Mouse (Mus musculus): Measurements from ENCODE around the gene Stard13. TPM values are rescaled to one million over a fixed set of nuclear protein-coding genes. Genes with fewer than 3 reads are reported as not detected.

Stard13 gene
- polyA plus RNA-seq, 3 experiments from 2014 or later, result 0.30 TPM; not detected in 2

DNA sequence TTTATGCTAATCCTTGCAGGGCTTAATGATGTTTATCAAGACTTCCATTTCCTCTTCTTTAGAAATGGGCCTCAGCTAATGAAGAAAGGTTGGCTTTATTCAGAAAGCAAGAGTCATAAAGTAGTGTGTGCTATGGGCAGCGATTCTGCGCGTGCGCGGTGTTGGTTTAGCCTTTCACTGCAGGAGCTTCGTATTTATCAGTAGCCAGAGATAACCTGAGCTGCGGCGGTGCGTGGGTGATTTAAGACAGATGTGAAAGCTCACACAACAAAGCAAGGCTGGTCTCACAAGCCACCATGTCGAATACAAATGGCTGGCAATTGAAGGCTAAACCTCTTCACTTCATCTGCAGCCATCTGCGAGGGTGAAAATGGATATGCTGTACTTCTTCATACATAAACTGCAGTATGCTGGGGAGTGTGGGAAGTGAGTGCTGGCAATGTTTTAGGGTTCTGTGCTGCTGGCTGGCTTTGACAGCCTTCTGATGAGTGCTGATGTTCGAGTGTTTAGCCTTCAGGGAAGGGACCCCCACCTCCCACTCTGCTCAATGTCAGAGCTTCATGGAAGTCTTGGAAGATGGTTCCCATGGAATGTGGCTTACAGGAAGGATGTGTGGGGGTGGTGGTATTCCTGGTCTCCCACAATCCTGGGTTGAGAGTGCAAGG is 177.2 kb downstream of the Stard13 start:
- ATAC-seq, result no peak

DNA sequence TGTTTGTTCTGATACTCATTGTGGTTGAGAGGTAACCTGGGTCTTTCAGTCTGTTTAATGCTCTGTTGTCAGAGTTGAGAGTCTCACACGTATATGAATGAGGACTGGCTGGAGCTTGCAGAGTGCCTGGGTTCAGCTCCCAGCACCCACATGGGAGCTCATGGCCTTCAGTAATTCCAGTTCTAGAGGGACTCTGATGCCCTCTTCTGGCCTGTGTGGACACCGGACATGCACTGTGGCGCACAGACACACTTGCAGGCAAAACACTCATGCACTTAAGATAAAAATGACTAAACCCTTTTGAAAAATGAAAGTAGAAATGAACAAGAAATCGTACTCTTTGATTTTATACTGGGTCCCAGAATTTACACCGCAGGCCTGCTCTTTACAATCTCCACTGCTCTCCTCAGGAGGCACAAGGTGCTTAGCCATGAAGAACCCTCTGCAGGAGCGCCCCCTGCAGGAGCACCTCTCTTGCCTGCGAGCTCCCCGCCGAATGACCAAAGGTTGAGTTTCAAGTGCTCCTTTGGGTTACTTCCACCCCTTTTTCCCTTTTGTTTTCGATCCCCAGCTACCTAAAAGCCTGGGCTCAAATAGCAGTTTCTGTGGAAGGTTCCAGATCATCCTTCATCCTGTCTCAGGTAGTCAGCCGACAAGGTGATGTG is 178.1 kb downstream of the Stard13 start:
- ATAC-seq, result no peak

DNA sequence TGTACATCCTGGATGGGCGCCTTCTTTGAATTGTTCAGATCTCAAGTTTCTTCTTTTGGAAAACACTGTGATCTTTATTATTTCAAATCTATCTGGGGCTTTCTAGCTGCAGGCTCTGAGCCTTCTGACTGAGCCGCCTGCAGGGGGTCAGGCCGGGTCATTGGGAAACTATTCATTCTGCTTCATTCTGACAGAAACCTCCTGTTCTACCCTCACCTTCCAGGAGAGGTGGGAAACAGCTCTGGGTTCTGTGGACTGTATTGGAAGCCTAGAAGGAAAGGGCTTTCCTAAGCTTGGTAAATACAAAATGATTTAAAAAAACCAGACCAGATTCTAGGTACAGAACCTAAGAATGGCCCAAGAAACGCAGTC is 178.9 kb downstream of the Stard13 start:
- no peak for ATAC-seq

DNA sequence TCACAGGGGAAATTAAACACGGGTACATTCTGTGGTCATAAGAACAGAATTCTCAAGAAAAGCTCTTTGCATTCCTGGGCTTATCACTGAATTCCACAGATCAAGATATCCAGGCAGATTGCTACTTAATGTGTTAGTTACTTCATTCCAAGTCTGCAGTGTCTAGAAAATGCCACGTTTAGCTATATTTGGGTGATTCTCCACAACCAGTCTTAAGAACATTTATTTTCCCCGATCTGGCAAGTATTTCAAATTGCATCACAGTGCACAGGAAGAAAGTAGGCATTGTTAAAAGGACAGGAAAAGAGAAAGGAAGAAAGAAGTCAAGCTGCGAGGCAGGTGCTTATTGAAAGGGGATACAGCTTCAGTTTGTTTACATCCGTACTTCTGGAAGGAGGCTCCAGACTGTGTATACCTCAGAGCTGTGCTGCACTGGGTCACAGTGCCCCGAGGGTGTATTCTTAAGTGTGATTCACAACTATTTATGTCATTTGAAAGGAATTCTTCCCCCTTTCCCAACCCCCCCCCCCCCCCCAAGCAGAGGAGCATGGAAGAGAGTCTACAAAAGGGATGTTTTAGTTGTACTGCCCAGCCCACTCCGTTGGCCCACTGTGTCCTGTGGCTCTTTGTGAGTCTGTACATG is 179.4 kb downstream of the Stard13 start:
- ATAC-seq, result no peak

GRCm38 (mm10) chr5:151053190-151053589 is 180.4 kb downstream of the Stard13 start:
- no peak for ATAC-seq

GRCm38 (mm10) chr5:151052331-151052730 is 181.3 kb downstream of the Stard13 start:
- no peak for ATAC-seq

GRCm38 (mm10) chr5:151047488-151047887 is 186.1 kb downstream of the Stard13 start:
- no peak for ATAC-seq

DNA sequence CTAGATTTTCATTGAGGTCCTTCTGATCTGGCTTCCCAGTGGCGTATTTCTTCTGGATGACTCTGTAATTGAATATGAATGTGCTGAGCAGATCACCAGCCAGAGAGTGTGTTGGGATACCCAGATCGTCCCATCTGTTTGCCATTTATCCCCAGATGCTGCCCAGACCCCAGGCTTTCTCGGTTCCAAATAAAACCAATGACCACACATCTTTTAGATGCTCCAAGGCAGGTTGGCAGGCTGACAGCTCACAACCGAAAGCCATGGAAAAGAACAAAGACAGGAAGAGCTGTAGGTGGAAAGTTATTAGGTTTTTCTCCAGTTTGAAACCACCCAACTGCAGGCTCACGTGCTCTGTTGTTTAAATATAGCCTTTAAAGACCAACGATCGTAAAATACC is 186.7 kb downstream of the Stard13 start:
- no peak for ATAC-seq

DNA sequence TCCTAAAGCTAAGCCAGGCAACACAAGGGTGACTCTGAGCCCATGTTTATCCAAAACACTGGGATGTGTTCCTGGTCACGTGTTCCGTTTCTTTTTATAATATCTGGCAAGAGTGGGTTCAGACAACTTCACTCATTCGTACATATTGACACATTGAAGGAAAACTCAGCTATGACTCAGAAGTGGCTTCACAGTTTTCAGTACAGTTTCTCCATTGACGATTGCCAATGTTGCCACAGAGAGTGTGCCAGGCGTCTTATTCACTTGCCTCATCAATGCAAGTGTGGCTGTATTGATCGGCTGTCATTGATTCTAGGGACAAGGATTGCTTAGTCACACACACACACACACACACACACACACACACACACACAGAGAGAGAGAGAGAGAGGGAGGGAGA is 187.5 kb downstream of the Stard13 start:
- ATAC-seq, result no peak

DNA sequence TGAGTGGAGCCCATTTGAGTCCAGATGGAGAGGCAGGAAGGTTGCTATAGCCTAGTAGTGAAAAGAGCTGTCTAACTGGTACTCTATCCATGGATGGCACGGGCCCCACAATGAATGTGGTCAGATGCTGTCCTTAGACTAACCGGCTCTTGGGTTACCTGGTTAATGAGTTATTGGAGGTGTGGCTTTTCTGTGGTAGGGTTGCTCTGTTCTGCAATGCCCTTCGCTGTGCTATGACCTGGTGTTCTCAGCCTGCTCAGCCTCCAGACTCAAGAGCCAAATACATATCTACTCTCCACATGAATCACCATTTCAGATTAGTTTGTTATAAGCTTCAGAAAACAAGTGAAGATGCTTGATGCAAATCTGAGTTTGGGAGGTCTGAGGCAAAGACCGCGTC is 190.7 kb downstream of the Stard13 start:
- no peak for ATAC-seq

- no peak for ATAC-seq
Observed at GRCm38 (mm10) chr5:151037871-151038270, 195.8 kb downstream of the Stard13 start.

DNA sequence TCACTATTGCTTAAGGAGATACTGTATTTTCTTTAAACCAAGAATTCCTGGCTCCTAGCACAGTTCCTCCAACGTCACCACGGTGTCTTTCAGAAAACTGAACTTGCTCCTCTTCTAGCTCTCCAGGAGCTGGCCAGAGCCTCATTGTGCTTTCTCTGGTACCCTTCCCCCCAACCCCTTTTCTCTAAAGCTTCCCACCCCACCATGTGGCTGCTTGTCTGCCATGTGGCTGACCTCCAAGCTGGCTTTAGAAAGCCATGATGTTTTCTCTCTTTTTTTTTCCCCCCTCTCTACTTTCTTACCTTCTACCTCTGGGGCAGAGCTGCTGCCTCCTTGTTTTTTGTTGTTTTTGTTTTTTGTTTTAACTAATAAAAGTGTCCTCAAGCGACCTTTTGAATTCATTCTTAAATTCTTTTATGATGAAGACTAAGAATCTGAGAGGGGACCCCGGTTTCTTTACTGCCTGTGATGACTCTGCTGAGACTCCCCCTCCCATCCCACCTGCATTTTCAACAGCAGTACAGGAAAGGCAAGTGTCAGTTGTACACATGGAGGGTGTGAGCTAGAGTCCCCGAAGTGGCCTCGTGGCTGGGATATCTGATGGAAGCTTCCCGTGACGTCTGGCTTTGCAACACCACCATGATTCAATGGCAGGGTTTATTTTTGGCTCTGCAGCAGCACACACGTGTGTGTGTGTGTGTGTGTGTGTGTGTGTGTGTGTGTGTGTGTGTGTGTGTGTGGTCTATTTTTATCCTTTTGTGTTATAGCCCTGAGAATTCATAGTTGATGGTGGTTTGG is 198.7 kb downstream of the Stard13 start:
- no peak for ATAC-seq

DNA sequence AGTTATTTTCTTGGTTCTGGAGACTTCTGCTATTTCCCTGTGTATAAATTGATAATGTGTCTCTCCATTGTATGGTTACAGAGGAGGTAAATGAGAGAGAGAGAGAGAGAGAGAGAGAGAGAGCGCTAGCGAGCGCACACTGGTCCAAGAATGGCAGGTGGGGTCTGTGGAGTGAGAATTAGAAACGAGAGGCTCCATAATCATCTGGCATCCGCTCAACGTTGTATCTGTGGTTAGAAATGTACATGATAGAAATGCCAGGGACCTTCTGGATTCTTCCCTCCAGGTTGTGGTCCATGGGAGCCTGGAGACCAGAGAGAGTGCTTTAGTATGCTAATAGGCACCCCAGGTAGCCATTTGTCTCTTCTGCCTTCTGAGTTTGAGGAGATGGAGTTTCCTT is 204.7 kb downstream of the Stard13 start:
- ATAC-seq, result no peak

- ATAC-seq, result no peak
Observed at GRCm38 (mm10) chr5:151027171-151027570, 206.5 kb downstream of the Stard13 start.

DNA sequence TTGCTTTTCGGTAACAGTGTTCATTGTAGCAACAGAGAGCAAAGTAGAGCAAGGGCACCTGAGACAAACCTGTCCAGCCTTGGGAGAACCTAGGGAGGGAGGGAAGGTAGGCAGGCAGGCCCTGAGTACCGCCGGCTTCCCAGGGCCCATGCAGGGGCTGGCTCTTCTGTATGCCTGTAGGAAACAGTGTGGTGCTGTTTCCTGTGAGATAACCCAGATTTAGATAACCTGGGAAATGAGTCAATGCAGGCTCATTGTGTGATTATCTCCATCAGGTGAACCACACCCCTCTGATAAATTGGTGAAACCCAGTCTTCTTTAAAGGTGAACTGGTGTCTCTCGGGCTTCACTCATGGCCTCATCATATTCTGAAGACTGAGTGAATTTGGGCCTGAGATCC is 207.6 kb downstream of the Stard13 start:
- ATAC-seq, result no peak

DNA sequence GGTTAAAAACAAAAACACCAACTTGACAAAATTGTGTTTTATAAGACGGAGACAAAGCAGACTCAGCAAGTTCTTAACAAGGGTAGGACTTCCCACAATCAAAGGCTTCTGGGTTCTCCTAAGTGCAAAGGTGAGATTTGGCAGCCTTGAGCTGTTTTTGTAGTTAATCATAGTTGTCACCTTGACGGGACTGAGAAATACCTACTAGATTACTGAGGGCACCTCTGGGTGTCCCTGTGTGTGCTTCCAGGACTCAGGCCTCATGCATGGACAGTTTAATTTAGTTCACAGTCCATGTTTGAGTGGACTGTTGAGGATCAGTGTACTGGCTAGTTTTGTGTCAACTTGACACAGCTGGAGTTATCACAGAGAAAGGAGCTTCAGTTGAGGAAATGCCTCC is 209.2 kb downstream of the Stard13 start:
- ATAC-seq, result no peak

DNA sequence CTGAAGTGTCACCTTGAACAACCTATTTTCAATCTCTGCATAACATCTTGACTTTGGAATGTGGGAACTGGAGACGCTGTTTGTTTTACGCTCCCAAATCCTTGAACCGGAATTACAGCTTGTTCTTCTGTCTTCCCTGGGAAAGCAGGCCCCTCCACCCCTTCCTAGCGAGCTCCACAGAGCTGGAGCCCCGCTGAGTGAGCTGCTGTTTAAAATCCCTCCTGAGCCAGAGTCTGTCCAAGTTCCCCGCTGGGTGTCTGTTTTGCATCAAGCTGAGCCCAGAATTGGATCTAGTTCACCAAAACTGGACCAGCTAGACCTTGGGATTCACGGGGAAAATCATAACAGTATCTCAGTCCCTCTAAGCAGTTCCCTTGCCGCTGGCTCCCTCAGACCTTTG is 210.2 kb downstream of the Stard13 start:
- ATAC-seq, result no peak

- no peak for ATAC-seq
Observed at GRCm38 (mm10) chr5:151022939-151023338, 210.7 kb downstream of the Stard13 start.

DNA sequence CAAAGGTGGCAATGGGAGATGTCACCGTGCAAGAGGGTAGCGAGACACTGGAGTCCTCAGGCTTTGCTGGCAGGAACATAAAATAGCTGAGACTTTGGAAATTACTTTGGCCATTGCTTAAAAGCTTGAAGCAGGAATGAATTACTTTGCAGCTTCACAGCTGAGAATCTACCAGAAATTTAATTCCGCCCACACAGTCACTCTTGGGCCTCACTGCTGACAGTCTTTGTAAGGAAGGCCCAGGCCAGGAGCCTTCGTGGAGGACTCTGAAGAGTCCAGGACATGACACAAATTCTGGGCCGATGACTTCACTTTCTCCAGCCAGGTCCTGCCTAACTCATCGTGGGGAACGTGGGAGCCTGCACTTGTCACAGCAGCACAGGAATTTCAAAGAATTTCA is 211.6 kb downstream of the Stard13 start:
- ATAC-seq, result no peak

- no peak for ATAC-seq
Observed at GRCm38 (mm10) chr5:151020831-151021230, 212.8 kb downstream of the Stard13 start.

- ATAC-seq, result no peak
Observed at GRCm38 (mm10) chr5:151020031-151020820, 213.4 kb downstream of the Stard13 start.

- ATAC-seq, result no peak
Observed at GRCm38 (mm10) chr5:151018959-151019358, 214.7 kb downstream of the Stard13 start.

Data from inflammation-experienced regulatory T-cells, adult 6 months (primary cell).